8 mouse cellular contexts compared by ENCODE assay signal in genomic region chr11:5877921-5878526, GRCm38 (mm10). TPM values are rescaled to one million over a fixed set of nuclear protein-coding genes. Genes with fewer than 3 reads are reported as not detected.
A peak's percentile ranks its signal among the peaks of the same experiment; 100 is the strongest.
DNase-seq lines count a peak whose midpoint lies in the region; ATAC-seq lines count a peak whose summit lies in the region.

TSS of gene Pold2 (minus strand) at chr11:5878292.

- H3K4me3 ChIP-seq in brown adipose tissue, adult 24 weeks (ENCODE audit: insufficient read depth, low read depth, low read length) = peak within 1 kb of the TSS; percentile 91
- H3K4me3 ChIP-seq in heart, embryonic 13.5 days = peak within 1 kb of the TSS; percentile 73
- peak within 1 kb of the TSS; percentile 74 for H3K4me3 ChIP-seq in liver, embryonic 12.5 days
- peak within 1 kb of the TSS; percentile 84 for H3K4me3 ChIP-seq in stomach, embryonic 15.5 days (replicated peaks)

- no peaks in the 10 kb centered on the region for H3K27me3 ChIP-seq in heart, embryonic 13.5 days (replicated peaks)
- no peaks in the 10 kb centered on the region for H3K27me3 ChIP-seq in liver, embryonic 12.5 days (replicated peaks)
- no peaks in the 10 kb centered on the region for H3K27me3 ChIP-seq in stomach, embryonic 15.5 days (replicated peaks)

- H3K9ac ChIP-seq in heart, embryonic 13.5 days = peak within 1 kb of the TSS; percentile 86
- H3K9ac ChIP-seq in liver, embryonic 12.5 days = peak within 1 kb of the TSS; percentile 75
- H3K9ac ChIP-seq in stomach, embryonic 15.5 days = peak within 1 kb of the TSS; percentile 65

- peak; percentile 99 for DNase-seq in CD4-positive, CD25-positive, alpha-beta regulatory T cell, adult 2 months (ENCODE audit: low read depth, low spot score)
- peak; percentile 68 for DNase-seq in fat pad, adult 2 months (ENCODE audit: extremely low read depth, low read depth, low spot score)
- peak; percentile 99 for DNase-seq in kidney, postnatal 10 days
- peak; percentile 94 to 95 for DNase-seq in natural killer cell, adult 2 months (ENCODE audit: low spot score in 2 of 2)

- peak within 1 kb of the TSS; percentile 87 for H3K4me2 ChIP-seq in heart, embryonic 13.5 days
- peak within 1 kb of the TSS; percentile 89 for H3K4me2 ChIP-seq in liver, embryonic 12.5 days
- peak within 1 kb of the TSS; percentile 75 for H3K4me2 ChIP-seq in stomach, embryonic 15.5 days

- WGBS in heart, embryonic 13.5 days = under 1% methylated on average over 52 of the region's 52 CpGs
- WGBS in liver, embryonic 12.5 days (ENCODE audit: insufficient replicate concordance) = under 1% methylated on average over 49 of the region's 52 CpGs
- under 1% methylated on average over 52 of the region's 52 CpGs for WGBS in stomach, embryonic 15.5 days

- 0 out of 2 replicates have a peak, but pooled peaks cover 3% of the 10 kb centered on the region for H3K9me3 ChIP-seq in heart, embryonic 13.5 days
- H3K9me3 ChIP-seq in liver, embryonic 12.5 days (replicated peaks) = no peaks in the 10 kb centered on the region
- H3K9me3 ChIP-seq in stomach, embryonic 15.5 days = no peaks in the 10 kb centered on the region

- H3K36me3 ChIP-seq in heart, embryonic 13.5 days = peaks cover 37% of the 10 kb centered on the region
- H3K36me3 ChIP-seq in liver, embryonic 12.5 days = peaks cover 37% of the 10 kb centered on the region
- H3K36me3 ChIP-seq in stomach, embryonic 15.5 days = peaks cover 20% of the 10 kb centered on the region

- peak within 1 kb of the TSS; percentile 44; the same call in 1 of the 2 replicates for H3K27ac ChIP-seq in brown adipose tissue, adult 24 weeks (replicated peaks; ENCODE audit: low read depth, low read length)
- H3K27ac ChIP-seq in heart, embryonic 13.5 days (replicated peaks) = peak within 1 kb of the TSS; percentile 90
- peak within 1 kb of the TSS; percentile 81 for H3K27ac ChIP-seq in liver, embryonic 12.5 days
- peak within 1 kb of the TSS; percentile 85 for H3K27ac ChIP-seq in stomach, embryonic 15.5 days

- no peaks in the 10 kb centered on the region for H3K4me1 ChIP-seq in brown adipose tissue, adult 24 weeks (ENCODE audit: control insufficient read depth, insufficient read depth, insufficient read length, low read length)
- peaks cover 35% of the 10 kb centered on the region for H3K4me1 ChIP-seq in heart, embryonic 13.5 days
- H3K4me1 ChIP-seq in liver, embryonic 12.5 days = peaks cover 41% of the 10 kb centered on the region
- H3K4me1 ChIP-seq in stomach, embryonic 15.5 days = peaks cover 10% of the 10 kb centered on the region

- ATAC-seq in heart, embryonic 13.5 days (ENCODE audit: extremely low read depth, insufficient number of reproducible peaks, low FRiP score, low TSS enrichment) = peak; percentile 97
- ATAC-seq in liver, embryonic 12.5 days = peak; percentile 99
- ATAC-seq in stomach, embryonic 15.5 days (ENCODE audit: insufficient read depth, low FRiP score, low read depth) = peak; percentile 99

RNA-seq across cellular contexts. Expression of gene Pold2, which starts in this region (rescaled TPM):
- polyA plus RNA-seq in brown adipose tissue, adult 24 weeks (2012; ENCODE audit: insufficient read depth, insufficient read length, missing spikeins) = 33.6 and 43.7 TPM in 2 replicates
- polyA plus RNA-seq in heart, embryonic 13.5 days (2015; fragmentation: Nextera tagmentation; extraction: Ambion mirVana) = 109 and 127 TPM in 2 replicates
- polyA plus RNA-seq in liver, embryonic 12.5 days (2016; fragmentation: Nextera tagmentation; extraction: Ambion mirVana) = 105 TPM in 2 replicates
- 122 and 134 TPM in 2 replicates for polyA plus RNA-seq in stomach, embryonic 15.5 days (2015; fragmentation: Nextera tagmentation; extraction: Ambion mirVana)

Comparison
In these comparisons a context has a peak if more than half of its experiments do, and no peak if none do; other contexts are left out.
1. Peak in every context shown above with its lines: DNase-seq, ATAC-seq, H3K4me3 ChIP-seq and H3K27ac ChIP-seq.